Mouse (Mus musculus) layer of hippocampus, adult 9-11 months (tissue): Measurements from ENCODE around the gene Ccdc83.
A peak's percentile ranks its signal among the peaks of the same experiment; 100 is the strongest.
"Not testable (repeated sequence)": the region's sequence is repeated elsewhere in the genome, so short reads cannot be mapped to it uniquely, and the experiment has no call there.

ENCODE experiments used
- DNase-seq: peaks from one replicate; pipeline ENCODE4 v3.0.0; 2022

Ccdc83 gene

GRCm38 (mm10) chr7:90258701-90259100, 6.9 kb downstream of the Ccdc83 start:
- no peak for DNase-seq

DNA sequence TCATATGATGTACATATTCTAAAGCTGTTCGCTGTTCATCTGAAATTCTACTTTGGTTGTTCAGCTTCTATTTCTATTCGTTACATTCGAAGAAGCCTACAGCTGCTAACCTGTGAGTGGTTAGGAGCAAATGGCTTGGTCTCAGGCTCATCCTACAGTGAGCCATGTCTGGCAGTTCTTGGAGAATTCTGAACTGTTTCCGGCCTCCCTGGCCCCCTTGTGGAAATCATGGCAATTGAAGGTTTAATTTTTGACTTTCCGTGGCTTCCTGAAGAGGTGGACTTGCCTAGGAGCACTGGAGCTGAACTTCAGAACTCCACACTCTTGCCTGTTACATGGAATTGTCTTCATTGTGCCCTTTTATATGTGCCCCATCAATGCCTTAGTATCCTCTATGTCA, 12.6 kb downstream of the Ccdc83 start:
- no peak for DNase-seq

- no peak for DNase-seq
These were observed 21.9 kb downstream of the Ccdc83 start for GRCm38 (mm10) chr7:90243643-90244042.

- no peak for DNase-seq
These were observed 22.4 kb downstream of the Ccdc83 start for GRCm38 (mm10) chr7:90243151-90243550.

- no peak for DNase-seq
These were observed 29.2 kb downstream of the Ccdc83 start for GRCm38 (mm10) chr7:90236289-90236905.

DNA sequence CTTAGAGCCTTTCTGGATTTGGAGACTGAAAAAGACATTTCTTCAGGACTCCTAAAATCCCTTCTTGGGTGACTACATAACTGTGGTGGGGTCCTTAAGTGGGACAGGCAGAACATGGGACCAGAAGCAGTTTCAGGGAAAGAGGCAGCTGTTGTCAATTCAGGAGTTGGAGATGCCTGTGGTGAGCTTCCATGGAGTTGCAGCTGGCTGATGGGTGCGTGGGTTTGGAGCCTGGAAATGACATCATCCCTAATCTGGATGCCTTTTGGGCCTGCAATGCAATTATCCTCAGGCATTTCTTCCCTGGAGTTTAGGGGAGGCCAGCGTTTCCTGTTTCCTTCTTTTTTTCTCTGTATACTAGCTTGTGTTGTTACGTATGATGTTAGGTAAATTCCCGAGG, 31.7 kb downstream of the Ccdc83 start:
- peak; percentile 9 for DNase-seq

DNA sequence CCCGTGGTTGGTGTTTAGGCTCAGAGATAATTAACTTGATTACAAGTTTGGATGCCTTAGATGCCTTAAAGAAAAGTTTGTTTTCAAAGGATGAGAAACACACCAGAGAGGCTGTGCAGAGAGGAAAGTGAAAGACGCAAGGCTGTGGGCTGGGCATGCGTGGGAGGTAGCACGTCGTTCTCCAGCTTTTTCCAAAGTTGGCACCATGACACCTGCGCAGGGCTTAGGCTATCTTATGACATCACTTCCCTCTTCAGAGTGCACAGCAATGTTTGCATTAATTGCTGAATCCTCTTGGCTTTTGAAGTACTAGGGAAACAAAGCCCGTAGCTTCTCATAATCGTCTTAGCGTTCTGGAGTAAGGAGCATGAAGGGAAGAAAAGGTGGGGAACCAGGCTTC, 34.1 kb downstream of the Ccdc83 start:
- no peak for DNase-seq

GRCm38 (mm10) chr7:90228884-90229283, 36.7 kb downstream of the Ccdc83 start:
- not testable (repeated sequence) for DNase-seq

GRCm38 (mm10) chr7:90228075-90228474, 37.5 kb downstream of the Ccdc83 start:
- no peak for DNase-seq

DNA sequence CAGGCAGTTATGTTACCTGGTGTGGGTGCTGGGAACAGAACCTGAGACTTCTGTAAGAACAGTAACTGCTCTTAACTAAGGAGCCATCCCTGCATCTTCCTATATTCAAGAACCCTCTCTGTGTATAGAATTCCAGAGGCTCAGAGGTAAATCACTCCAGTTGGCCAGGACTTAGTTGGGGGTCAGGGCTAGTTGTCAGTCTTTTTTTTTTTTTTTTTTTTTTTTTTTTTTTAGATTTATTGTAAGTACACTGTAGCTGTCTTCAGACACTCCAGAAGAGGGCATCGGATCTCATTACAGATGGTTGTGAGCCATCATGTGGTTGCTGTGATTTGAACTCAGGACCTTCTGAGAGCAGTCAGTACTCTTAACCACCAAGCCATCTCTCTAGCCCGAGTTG, 44.1 kb downstream of the Ccdc83 start:
- no peak for DNase-seq

GRCm38 (mm10) chr7:90218122-90218521, 47.5 kb downstream of the Ccdc83 start:
- DNase-seq = no peak

- DNase-seq = peak; percentile 66
These were observed 49.1 kb downstream of the Ccdc83 start for GRCm38 (mm10) chr7:90216511-90216910.

DNA sequence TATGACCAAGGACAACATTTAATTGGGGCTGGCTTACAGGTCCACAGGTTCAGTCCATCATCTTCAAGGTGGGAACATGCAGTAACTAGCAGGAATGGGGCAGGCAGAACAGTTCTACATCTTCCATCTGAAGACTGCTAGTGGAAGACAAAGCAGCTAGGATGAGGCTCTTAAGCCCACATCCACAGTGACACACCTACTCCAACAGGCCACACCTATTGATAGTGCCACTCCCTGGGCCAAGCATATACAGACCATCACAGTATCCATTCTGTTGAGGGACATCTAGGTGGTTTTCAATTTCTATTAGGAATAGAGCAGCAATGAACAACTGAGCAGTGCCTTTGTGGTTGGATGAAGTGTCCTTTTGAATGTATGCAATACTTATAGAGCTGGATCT, 54.6 kb downstream of the Ccdc83 start:
- no peak for DNase-seq

DNA sequence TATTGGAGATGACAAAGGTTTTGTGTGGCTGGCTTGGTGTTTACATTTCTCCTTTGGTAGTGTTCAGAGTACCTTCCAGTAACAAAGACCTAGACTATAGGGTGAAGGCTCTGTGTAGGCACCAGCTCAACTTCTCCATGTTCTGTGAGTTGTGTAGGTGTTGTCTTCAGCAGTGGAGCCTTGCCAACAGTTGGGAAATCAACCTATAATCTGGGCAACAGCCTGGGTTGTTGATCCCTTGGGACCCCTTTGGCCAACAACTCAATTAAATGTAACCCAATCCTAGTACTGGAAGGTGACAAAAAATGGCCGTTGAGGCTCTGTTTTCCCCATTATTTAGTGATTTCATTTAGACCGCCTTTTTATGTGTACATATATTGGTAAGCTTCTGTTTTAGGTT, 55.5 kb downstream of the Ccdc83 start:
- DNase-seq = no peak

GRCm38 (mm10) chr7:90203914-90204313, 61.7 kb downstream of the Ccdc83 start:
- DNase-seq = no peak

GRCm38 (mm10) chr7:90201877-90202465, 63.6 kb downstream of the Ccdc83 start:
- no peak for DNase-seq

DNA sequence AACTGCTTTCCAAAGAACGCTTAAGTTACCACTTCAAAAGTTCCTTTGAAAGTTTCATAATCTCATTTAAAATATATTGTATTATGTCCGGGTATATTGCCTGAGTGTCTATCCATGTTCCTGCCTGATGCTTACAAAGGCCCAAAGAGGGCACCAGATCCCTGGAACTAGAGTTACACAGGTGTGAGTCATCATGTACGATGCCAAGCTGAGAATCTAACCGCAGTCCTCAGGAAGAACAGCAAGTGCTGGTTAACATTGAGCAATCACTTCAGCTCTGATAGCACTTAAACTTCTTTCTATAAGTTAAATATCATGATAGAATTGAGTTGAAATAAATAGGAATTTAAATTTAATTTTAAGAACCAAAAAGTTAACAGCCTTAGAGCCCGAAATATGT, 65.3 kb downstream of the Ccdc83 start:
- no peak for DNase-seq

DNA sequence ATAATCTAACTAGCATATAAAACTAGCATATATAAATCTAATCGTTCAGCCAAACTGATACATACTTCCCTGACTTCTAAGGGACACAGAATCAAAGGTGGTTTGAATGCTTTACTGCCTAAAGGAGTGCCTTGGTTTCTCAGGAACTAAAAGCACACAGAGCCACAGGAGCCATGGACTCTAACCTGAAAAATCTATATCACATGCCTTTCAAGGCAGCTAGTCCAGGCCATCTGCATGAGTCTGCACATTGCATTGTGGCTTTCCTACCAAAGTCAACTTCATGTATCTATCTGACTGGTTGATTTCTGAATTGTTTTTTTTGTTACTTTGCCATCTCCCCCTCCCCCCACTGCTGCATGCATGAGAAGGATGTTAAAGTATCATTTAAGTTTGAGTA, 84.9 kb downstream of the Ccdc83 start:
- no peak for DNase-seq

- DNase-seq = no peak
These were observed 90.0 kb downstream of the Ccdc83 start for GRCm38 (mm10) chr7:90175576-90175975.
